Mouse (Mus musculus): ENCODE results near the gene Olfr1431. TPM values are rescaled to one million over a fixed set of nuclear protein-coding genes. Genes with fewer than 3 reads are reported as not detected.
"Not testable (repeated sequence)": the region's sequence is repeated elsewhere in the genome, so short reads cannot be mapped to it uniquely, and the experiment has no call there.

Olfr1431 gene
- polyA plus RNA-seq (2015; fragmentation: Nextera tagmentation; extraction: Ambion mirVana) = not detected in 2 replicates

DNA sequence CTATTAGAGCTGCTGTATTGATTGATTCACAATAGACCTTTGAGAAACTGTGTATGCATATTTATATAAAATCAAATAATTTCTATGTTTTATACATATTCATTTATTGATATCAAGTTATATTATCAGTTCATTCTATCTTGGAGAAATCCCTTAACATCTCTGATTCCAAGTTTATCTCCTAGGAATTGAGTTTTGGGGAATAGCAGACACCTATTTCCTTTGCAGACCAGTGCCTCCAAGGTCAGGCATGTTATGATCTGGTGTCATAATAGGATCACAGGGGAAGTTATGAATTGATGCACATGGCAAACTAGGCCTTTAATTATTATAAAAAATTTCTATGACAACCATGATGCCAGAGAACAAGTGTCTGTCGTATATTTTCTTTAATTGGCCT, at the start of gene Olfr1431:
TSS of gene Olfr1431 (plus strand) at position 301 of the 400 bp plus-strand sequence.
- Histone ChIP-seq H3K9ac (no peak within 1 kb of the TSS), H3K4me3 (replicated peaks) (no peak within 1 kb of the TSS), H3K4me2 (no peak within 1 kb of the TSS), H3K27ac (no peak within 1 kb of the TSS), H3K4me1 (no peaks in the 10 kb centered on the region), H3K27me3 (replicated peaks) (no peaks in the 10 kb centered on the region), H3K36me3 (no peaks in the 10 kb centered on the region), H3K9me3 (no peaks in the 10 kb centered on the region)
- ATAC-seq (ENCODE audit: insufficient read depth, low FRiP score, low read depth) = no peak
- 78% methylated on average over 1 of the region's 1 CpGs for WGBS

GRCm38 (mm10) chr19:12170062-12170599, 30.3 kb upstream of the Olfr1431 start, which contains the start of gene Olfr1555-ps1:
Olfr1555-ps1 (minus strand) TSS chr19:12170112.
- H3K4me3 ChIP-seq (replicated peaks); H3K4me1 ChIP-seq; H3K27ac ChIP-seq; H3K27me3 ChIP-seq (replicated peaks); H3K4me2 ChIP-seq; ATAC-seq (ENCODE audit: insufficient read depth, low FRiP score, low read depth); H3K9ac ChIP-seq; H3K9me3 ChIP-seq; H3K36me3 ChIP-seq: not testable (repeated sequence)
- WGBS = 10% methylated on average over 1 of the region's 1 CpGs

GRCm38 (mm10) chr19:12175431-12175830, 25.0 kb upstream of the Olfr1431 start:
- not testable (repeated sequence) for H3K27ac ChIP-seq; H3K9me3 ChIP-seq; H3K4me1 ChIP-seq; H3K4me3 ChIP-seq (replicated peaks); ATAC-seq (ENCODE audit: insufficient read depth, low FRiP score, low read depth); H3K4me2 ChIP-seq; H3K27me3 ChIP-seq (replicated peaks); H3K36me3 ChIP-seq; H3K9ac ChIP-seq
- WGBS = 66% methylated on average over 5 of the region's 5 CpGs

GRCm38 (mm10) chr19:12199076-12199475, 1.4 kb upstream of the Olfr1431 start:
- not testable (repeated sequence) for H3K36me3 ChIP-seq; H3K4me3 ChIP-seq (replicated peaks); H3K4me2 ChIP-seq; H3K27ac ChIP-seq; H3K27me3 ChIP-seq (replicated peaks); H3K9me3 ChIP-seq; ATAC-seq (ENCODE audit: insufficient read depth, low FRiP score, low read depth); H3K4me1 ChIP-seq; H3K9ac ChIP-seq
- WGBS = 81% methylated on average over 4 of the region's 4 CpGs

- not testable (repeated sequence) for H3K36me3 ChIP-seq; H3K4me3 ChIP-seq (replicated peaks); H3K27ac ChIP-seq; H3K27me3 ChIP-seq (replicated peaks); H3K9ac ChIP-seq; H3K9me3 ChIP-seq; H3K4me1 ChIP-seq; ATAC-seq (ENCODE audit: insufficient read depth, low FRiP score, low read depth); H3K4me2 ChIP-seq
Measured at GRCm38 (mm10) chr19:12232496-12232895, 32.1 kb downstream of the Olfr1431 start, which contains the start of gene Olfr1432. Olfr1432 (minus strand) TSS chr19:12232596.

GRCm38 (mm10) chr19:12241559-12241958, 41.1 kb downstream of the Olfr1431 start, which contains the start of gene Olfr262:
Olfr262 (minus strand) TSS chr19:12241659.
- Histone ChIP-seq H3K36me3 (no peaks in the 10 kb centered on the region), H3K4me1 (no peaks in the 10 kb centered on the region), H3K9ac (no peak within 1 kb of the TSS), H3K27ac (no peak within 1 kb of the TSS), H3K4me2 (no peak within 1 kb of the TSS), H3K4me3 (replicated peaks) (no peak within 1 kb of the TSS), H3K27me3 (replicated peaks) (no peaks in the 10 kb centered on the region), H3K9me3 (no peaks in the 10 kb centered on the region)
- no peak for ATAC-seq (ENCODE audit: insufficient read depth, low FRiP score, low read depth)
- 78% methylated on average over 1 of the region's 1 CpGs for WGBS

DNA sequence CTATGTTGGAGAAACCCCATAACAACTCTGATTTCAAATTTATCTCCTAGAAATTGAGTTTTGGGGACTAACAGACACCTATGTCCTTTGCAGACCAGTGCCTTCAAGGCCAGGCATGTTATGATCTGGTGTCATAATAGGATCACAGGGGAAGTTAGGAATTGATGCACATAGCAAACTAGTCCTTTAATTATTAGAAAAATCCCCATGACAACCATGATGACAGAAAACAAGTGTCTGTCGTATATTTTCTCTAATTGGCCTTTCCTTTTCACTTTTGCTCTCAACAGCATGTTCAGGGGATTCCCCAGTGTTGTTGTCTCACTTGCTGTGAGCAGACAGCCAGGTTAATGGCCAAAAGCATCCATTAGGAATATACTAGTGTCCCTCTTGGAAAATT, 60.3 kb downstream of the Olfr1431 start, which contains the start of gene Olfr235:
TSS of gene Olfr235 (plus strand) at position 301 of the 400 bp plus-strand sequence.
- WGBS = 59% methylated on average over 1 of the region's 1 CpGs
- H3K4me3 ChIP-seq (replicated peaks) = no peak within 1 kb of the TSS

More for the DNA sequence above, 60.3 kb downstream of the Olfr1431 start, which contains the start of gene Olfr235:
- H3K4me1 ChIP-seq = no peaks in the 10 kb centered on the region
- H3K9ac ChIP-seq = no peak within 1 kb of the TSS
- no peaks in the 10 kb centered on the region for H3K36me3 ChIP-seq
- H3K9me3 ChIP-seq = no peaks in the 10 kb centered on the region
- no peaks in the 10 kb centered on the region for H3K27me3 ChIP-seq (replicated peaks)
- no peak within 1 kb of the TSS for H3K4me2 ChIP-seq
- H3K27ac ChIP-seq = no peak within 1 kb of the TSS
- ATAC-seq (ENCODE audit: insufficient read depth, low FRiP score, low read depth) = no peak

Other genes with a start within 250 kb of the Olfr1431 start
- gene Osbp, start 234.7 kb upstream of the Olfr1431 start, polyA plus RNA-seq (2015; fragmentation: Nextera tagmentation; extraction: Ambion mirVana) = 4.9 and 5.0 TPM in 2 replicates
- not detected in 2 replicates for gene Olfr1423, start 159.3 kb upstream of the Olfr1431 start, polyA plus RNA-seq (2015; fragmentation: Nextera tagmentation; extraction: Ambion mirVana)
- not detected in 2 replicates for gene Olfr1424, start 138.0 kb upstream of the Olfr1431 start, polyA plus RNA-seq (2015; fragmentation: Nextera tagmentation; extraction: Ambion mirVana)
- gene Olfr1425, start 122.9 kb upstream of the Olfr1431 start, polyA plus RNA-seq (2015; fragmentation: Nextera tagmentation; extraction: Ambion mirVana) = not detected in 2 replicates
- gene Olfr1426, start 108.6 kb upstream of the Olfr1431 start, polyA plus RNA-seq (2015; fragmentation: Nextera tagmentation; extraction: Ambion mirVana) = not detected in 2 replicates
- not detected in 2 replicates for gene Olfr1427, start 97.3 kb upstream of the Olfr1431 start, polyA plus RNA-seq (2015; fragmentation: Nextera tagmentation; extraction: Ambion mirVana)
- gene Olfr1428, start 84.7 kb upstream of the Olfr1431 start, polyA plus RNA-seq (2015; fragmentation: Nextera tagmentation; extraction: Ambion mirVana) = not detected in 2 replicates
- gene Olfr76, start 77.4 kb upstream of the Olfr1431 start, polyA plus RNA-seq (2015; fragmentation: Nextera tagmentation; extraction: Ambion mirVana) = not detected in 2 replicates
- 0.04 and 0.06 TPM in 2 replicates for gene Olfr1555-ps1, start 30.5 kb upstream of the Olfr1431 start, polyA plus RNA-seq (2015; fragmentation: Nextera tagmentation; extraction: Ambion mirVana)
- not detected in 2 replicates for gene Olfr1432, start 32.0 kb downstream of the Olfr1431 start, polyA plus RNA-seq (2015; fragmentation: Nextera tagmentation; extraction: Ambion mirVana)
- gene Olfr262, start 41.0 kb downstream of the Olfr1431 start, polyA plus RNA-seq (2015; fragmentation: Nextera tagmentation; extraction: Ambion mirVana) = not detected in 2 replicates
- gene Olfr235, start 60.4 kb downstream of the Olfr1431 start, polyA plus RNA-seq (2015; fragmentation: Nextera tagmentation; extraction: Ambion mirVana) = not detected in 2 replicates
- gene Olfr1434, start 79.2 kb downstream of the Olfr1431 start, polyA plus RNA-seq (2015; fragmentation: Nextera tagmentation; extraction: Ambion mirVana) = not detected in 2 replicates
- gene Olfr1436, start 98.5 kb downstream of the Olfr1431 start, polyA plus RNA-seq (2015; fragmentation: Nextera tagmentation; extraction: Ambion mirVana) = not detected in 2 replicates
- not detected in 2 replicates for gene Olfr1437, start 124.5 kb downstream of the Olfr1431 start, polyA plus RNA-seq (2015; fragmentation: Nextera tagmentation; extraction: Ambion mirVana)
- gene Olfr1438-ps1, start 135.3 kb downstream of the Olfr1431 start, polyA plus RNA-seq (2015; fragmentation: Nextera tagmentation; extraction: Ambion mirVana) = not detected in 2 replicates
- gene Olfr1440, start 186.6 kb downstream of the Olfr1431 start, polyA plus RNA-seq (2015; fragmentation: Nextera tagmentation; extraction: Ambion mirVana) = not detected in 2 replicates
- gene Olfr1441, start 216.8 kb downstream of the Olfr1431 start, polyA plus RNA-seq (2015; fragmentation: Nextera tagmentation; extraction: Ambion mirVana) = not detected in 2 replicates
- gene Pfpl, start 227.3 kb downstream of the Olfr1431 start, polyA plus RNA-seq (2015; fragmentation: Nextera tagmentation; extraction: Ambion mirVana) = not detected in 2 replicates